Mouse (Mus musculus) hindbrain, embryonic 13.5 days (tissue): Measurements from ENCODE around the gene Bcas2. TPM values are rescaled to one million over a fixed set of nuclear protein-coding genes. Genes with fewer than 3 reads are reported as not detected.
"Not testable (repeated sequence)": the region's sequence is repeated elsewhere in the genome, so short reads cannot be mapped to it uniquely, and the experiment has no call there.

Experiments used
- ATAC-seq: fragments of 200-750 bp; cut with Nextera tagmentation; 2 replicates; pipeline ENCODE4 v1.8.0; 2017; ENCODE audit warnings: moderate TSS enrichment; ENCODE audit not compliant: low FRiP score
- H3K27ac ChIP-seq: fragments of 300-500 bp; sonication (generic); 2 replicates; pipeline ENCODE4 v1.5.1; 2015; ENCODE audit warnings: inconsistent platforms, mild to moderate bottlenecking, moderate library complexity
- H3K27me3 ChIP-seq: fragments of 300-500 bp; sonication (generic); 2 replicates; pipeline ENCODE4 v1.6.1; 2015; ENCODE audit warnings: mild to moderate bottlenecking, inconsistent platforms
- H3K36me3 ChIP-seq: fragments of 300-500 bp; sonication (generic); 2 replicates; pipeline ENCODE4 v1.6.1; 2015; ENCODE audit warnings: mild to moderate bottlenecking, inconsistent platforms
- H3K4me1 ChIP-seq: fragments of 300-500 bp; sonication (generic); replicated peaks from 2 replicates; pipeline ENCODE4 v1.6.1; 2015; ENCODE audit warnings: inconsistent platforms
- H3K4me2 ChIP-seq: fragments of 300-500 bp; sonication (generic); 2 replicates; pipeline ENCODE4 v1.6.1; 2015; ENCODE audit warnings: inconsistent platforms, mild to moderate bottlenecking, moderate library complexity
- H3K4me3 ChIP-seq: fragments of 300-500 bp; sonication (generic); 2 replicates; pipeline ENCODE4 v1.5.1; 2015; ENCODE audit warnings: mild to moderate bottlenecking, inconsistent platforms
- H3K9ac ChIP-seq: fragments of 300-500 bp; sonication (generic); 2 replicates; pipeline ENCODE4 v1.6.1; 2015; ENCODE audit warnings: mild to moderate bottlenecking, inconsistent platforms
- H3K9me3 ChIP-seq: fragments of 300-500 bp; sonication (generic); 2 replicates; pipeline ENCODE4 v1.6.1; 2016; ENCODE audit warnings: inconsistent platforms
- WGBS: fragments of 180-500 bp; shearing (Covaris S2); methylation state at CpG from one replicate; pipeline ENCODE4 v1.1.7; 2015; 5-methylcytosine and 5-hydroxymethylcytosine counted together
- polyA plus RNA-seq: library from polyadenylated mRNA; unstranded; fragments of >200 nt; fragmentation: Nextera tagmentation; extraction: Ambion mirVana; gene quantifications from 2 replicates; pipeline ENCODE4 v1.2.1, GENCODE M21; 2015

Bcas2 gene
- polyA plus RNA-seq, 1 experiment from 2014 or later, result 233 TPM

DNA sequence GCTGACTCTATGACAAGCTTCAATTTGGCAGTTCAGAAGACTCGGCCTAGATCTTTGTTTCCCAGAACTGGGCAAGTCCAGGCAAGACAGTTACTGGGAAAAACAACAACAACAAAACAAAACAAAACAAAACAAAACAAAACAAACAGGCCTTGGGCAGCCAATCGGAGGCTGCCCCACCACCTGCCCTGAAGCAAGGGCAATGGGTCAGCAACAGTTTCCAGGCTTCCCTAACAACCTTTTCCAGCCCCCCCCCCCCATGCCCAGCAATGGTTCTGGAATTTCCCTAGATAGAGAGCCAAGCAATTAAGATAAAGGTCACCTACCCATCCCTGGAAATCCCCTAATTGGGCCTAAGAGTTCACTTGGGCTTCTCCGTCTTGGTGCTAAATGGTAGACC is 33.0 kb downstream of the Bcas2 start:
- H3K4me3 ChIP-seq, result no peak overlapping the region
- no peak for ATAC-seq
- 92% methylated on average over 3 of the region's 3 CpGs for whole genome bisulfite sequencing
- H3K27ac ChIP-seq, result no peak overlapping the region
- H3K9ac ChIP-seq, result no peak overlapping the region
- H3K36me3 ChIP-seq, result no peaks in the 10 kb centered on the region
- no peaks in the 10 kb centered on the region for H3K4me1 ChIP-seq
- peaks cover 7% of the 10 kb centered on the region; the same call in 1 of the 2 replicates for H3K9me3 ChIP-seq
- no peak overlapping the region for H3K4me2 ChIP-seq
- H3K27me3 ChIP-seq, result no peaks in the 10 kb centered on the region

- Histone ChIP-seq H3K4me1 (no peaks in the 10 kb centered on the region), H3K36me3 (no peaks in the 10 kb centered on the region), H3K27ac (no peak overlapping the region), H3K4me3 (no peak overlapping the region), H3K9me3 (no peaks in the 10 kb centered on the region), H3K9ac (no peak overlapping the region), H3K27me3 (no peaks in the 10 kb centered on the region), H3K4me2 (no peak overlapping the region)
- 94% methylated on average over 6 of the region's 6 CpGs for WGBS
- ATAC-seq, result no peak
Observed at GRCm38 (mm10) chr3:103206393-103206792, 34.9 kb downstream of the Bcas2 start.

DNA sequence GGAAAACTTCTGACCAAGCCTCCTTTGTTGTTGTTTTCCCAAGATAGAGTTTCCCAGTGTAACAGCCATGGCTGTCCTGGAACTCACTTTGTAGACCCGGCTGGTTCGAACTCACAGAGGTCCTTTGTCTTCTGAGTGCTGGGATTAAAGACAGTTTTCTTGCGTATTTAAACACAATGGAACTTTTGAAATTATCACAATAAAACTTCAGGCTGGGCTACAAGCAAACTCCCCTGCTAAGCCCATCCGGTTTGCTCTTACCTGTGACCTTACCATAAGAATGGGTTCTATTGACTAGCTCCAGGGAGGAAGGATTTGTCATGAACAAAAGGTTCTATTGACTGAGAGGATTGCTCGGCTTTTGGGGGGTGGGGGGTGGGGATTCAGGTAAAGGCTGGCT is 36.3 kb downstream of the Bcas2 start:
- Histone ChIP-seq H3K27ac (no peak overlapping the region), H3K27me3 (no peaks in the 10 kb centered on the region), H3K4me3 (no peak overlapping the region), H3K36me3 (no peaks in the 10 kb centered on the region), H3K9ac (no peak overlapping the region), H3K4me1 (no peaks in the 10 kb centered on the region), H3K9me3 (no peaks in the 10 kb centered on the region), H3K4me2 (no peak overlapping the region)
- ATAC-seq, result no peak
- WGBS, result 24% methylated on average over 5 of the region's 5 CpGs

DNA sequence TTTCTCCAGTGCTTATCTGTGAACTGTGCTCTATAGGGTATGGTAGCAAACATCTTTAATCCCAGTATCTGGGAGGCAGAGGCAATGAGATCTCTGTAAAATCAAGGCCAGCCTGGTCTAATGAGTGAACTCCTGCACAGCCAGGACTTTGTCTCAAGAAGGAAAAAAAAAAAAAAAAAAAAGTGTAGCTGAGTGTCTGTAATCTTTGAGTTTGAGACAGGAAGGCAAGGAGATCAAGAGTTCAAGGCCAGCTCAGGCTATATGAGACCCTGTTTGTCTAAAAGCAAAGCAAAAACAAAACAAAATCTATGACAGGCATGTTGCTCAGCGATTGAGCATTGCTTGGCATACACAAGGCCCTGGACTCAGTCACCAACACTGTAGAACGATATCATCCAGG is 36.8 kb downstream of the Bcas2 start:
- no peaks in the 10 kb centered on the region for H3K4me1 ChIP-seq
- no peak overlapping the region for H3K9ac ChIP-seq
- H3K27me3 ChIP-seq, result no peaks in the 10 kb centered on the region
- no peak overlapping the region for H3K27ac ChIP-seq
- H3K4me2 ChIP-seq, result no peak overlapping the region
- no peaks in the 10 kb centered on the region for H3K9me3 ChIP-seq
- no peak overlapping the region for H3K4me3 ChIP-seq
- no peak for ATAC-seq
- H3K36me3 ChIP-seq, result no peaks in the 10 kb centered on the region
- 71% methylated on average over 2 of the region's 2 CpGs for WGBS

DNA sequence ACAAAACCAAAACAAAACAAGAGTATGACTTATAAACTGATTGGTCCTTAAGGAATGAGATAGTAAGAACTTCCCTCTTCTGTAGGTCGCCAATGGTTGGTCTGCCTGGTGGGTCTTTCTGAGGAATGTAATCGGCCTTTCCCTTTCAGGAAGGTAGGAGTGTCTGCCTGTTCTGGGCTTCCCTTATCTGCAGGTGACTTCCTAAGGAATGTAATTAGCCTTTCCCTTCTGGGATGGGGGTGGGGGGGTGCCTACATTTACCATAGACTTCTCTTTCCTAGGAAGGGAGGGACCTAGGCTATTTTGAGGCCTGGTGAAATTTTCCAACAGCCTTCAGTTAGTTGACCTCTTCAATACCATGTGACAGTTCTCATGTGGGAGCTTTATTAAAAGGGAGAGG is 39.6 kb downstream of the Bcas2 start:
- Histone ChIP-seq H3K9me3 (no peaks in the 10 kb centered on the region), H3K27ac (no peak overlapping the region), H3K4me2 (no peak overlapping the region), H3K9ac (no peak overlapping the region), H3K27me3 (no peaks in the 10 kb centered on the region), H3K4me1 (no peaks in the 10 kb centered on the region), H3K4me3 (no peak overlapping the region), H3K36me3 (no peaks in the 10 kb centered on the region)
- 90% methylated on average over 2 of the region's 2 CpGs for WGBS
- ATAC-seq, result no peak

DNA sequence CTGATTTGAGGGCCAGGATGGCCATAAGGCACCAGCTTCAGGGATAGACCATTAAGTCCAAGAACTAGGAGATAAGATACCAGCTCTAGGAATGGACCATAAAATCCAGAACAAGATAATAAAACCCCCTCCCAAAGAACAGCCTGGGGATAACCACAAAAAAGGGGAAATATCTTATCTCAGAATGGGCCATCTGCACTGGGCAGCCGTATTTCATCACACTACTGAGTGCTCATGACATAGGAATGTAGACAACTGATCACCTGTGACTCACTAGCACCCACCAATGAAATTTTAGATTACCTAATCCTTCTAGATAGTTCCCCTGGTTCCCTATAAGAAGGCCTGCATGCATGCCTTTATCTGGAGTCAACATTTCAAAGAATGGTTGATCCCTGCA is 40.7 kb downstream of the Bcas2 start:
- Histone ChIP-seq H3K4me1 (no peaks in the 10 kb centered on the region), H3K27me3 (no peaks in the 10 kb centered on the region), H3K27ac (no peak overlapping the region), H3K4me2 (no peak overlapping the region), H3K9ac (no peak overlapping the region), H3K9me3 (no peaks in the 10 kb centered on the region), H3K36me3 (no peaks in the 10 kb centered on the region), H3K4me3 (no peak overlapping the region)
- ATAC-seq, result no peak
- WGBS, result 89% methylated on average over 1 of the region's 1 CpGs

- no peak overlapping the region for H3K4me2 ChIP-seq
- 70% methylated on average over 5 of the region's 5 CpGs for WGBS
- no peak for ATAC-seq
Observed at GRCm38 (mm10) chr3:103213537-103213936, 42.1 kb downstream of the Bcas2 start.

DNA sequence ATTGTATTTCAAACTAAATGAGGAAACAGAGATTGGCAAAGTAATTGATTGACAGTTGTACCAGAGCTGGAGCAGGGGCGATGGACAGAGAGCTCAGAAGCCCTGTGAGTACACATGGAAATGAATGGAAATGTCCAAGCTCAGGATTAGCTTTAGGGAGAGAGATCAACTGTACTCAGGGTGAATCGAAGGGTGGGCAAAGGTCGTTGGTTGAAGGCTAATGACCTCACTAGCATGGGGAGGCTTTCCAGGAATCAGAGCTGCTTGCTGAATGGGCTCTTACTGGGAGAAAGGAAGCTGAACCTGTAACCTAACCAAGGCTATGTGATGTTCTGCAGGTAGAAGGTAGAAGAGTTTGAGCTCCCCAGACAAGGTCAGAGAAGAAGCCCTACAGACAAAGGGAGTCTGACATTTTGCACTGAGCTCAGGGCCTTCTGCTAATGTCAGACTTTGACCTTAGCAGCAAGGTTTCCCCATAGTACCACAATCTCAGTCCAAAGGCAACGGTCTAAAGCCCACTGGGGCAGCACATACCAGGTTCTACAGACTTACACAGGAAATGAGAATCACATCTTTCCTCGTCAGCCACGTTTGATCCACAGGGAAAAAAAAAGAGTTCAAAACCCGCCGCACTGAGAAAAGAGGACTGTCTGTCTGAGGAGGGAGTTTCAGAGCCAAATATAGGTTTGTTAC is 43.3 kb downstream of the Bcas2 start:
- Histone ChIP-seq H3K4me1 (no peaks in the 10 kb centered on the region), H3K4me2 (no peak overlapping the region), H3K9ac (no peak overlapping the region), H3K27me3 (no peaks in the 10 kb centered on the region), H3K27ac (no peak overlapping the region), H3K9me3 (no peaks in the 10 kb centered on the region), H3K36me3 (no peaks in the 10 kb centered on the region), H3K4me3 (no peak overlapping the region)
- 84% methylated on average over 8 of the region's 8 CpGs for WGBS
- ATAC-seq, result no peak

More at GRCm38 (mm10) chr3:103213537-103213936, 42.1 kb downstream of the Bcas2 start:
- Histone ChIP-seq H3K9me3 (no peaks in the 10 kb centered on the region), H3K9ac (no peak overlapping the region), H3K4me1 (no peaks in the 10 kb centered on the region), H3K27me3 (no peaks in the 10 kb centered on the region), H3K36me3 (no peaks in the 10 kb centered on the region), H3K4me3 (no peak overlapping the region), H3K27ac (no peak overlapping the region)

GRCm38 (mm10) chr3:103215399-103215798 is 43.9 kb downstream of the Bcas2 start:
- not testable (repeated sequence) for H3K4me3 ChIP-seq, H3K27ac ChIP-seq, H3K4me2 ChIP-seq, ATAC-seq, H3K4me1 ChIP-seq, H3K27me3 ChIP-seq, H3K9me3 ChIP-seq, H3K36me3 ChIP-seq, H3K9ac ChIP-seq
- WGBS, result 92% methylated on average over 8 of the region's 8 CpGs

GRCm38 (mm10) chr3:103221435-103221834 is 50.0 kb downstream of the Bcas2 start:
- H3K4me3 ChIP-seq, result no peak overlapping the region
- H3K9ac ChIP-seq, result no peak overlapping the region
- ATAC-seq, result no peak
- H3K36me3 ChIP-seq, result no peaks in the 10 kb centered on the region
- H3K4me1 ChIP-seq, result no peaks in the 10 kb centered on the region
- H3K9me3 ChIP-seq, result no peaks in the 10 kb centered on the region
- WGBS, result 91% methylated on average over 2 of the region's 2 CpGs
- no peak overlapping the region for H3K4me2 ChIP-seq
- H3K27me3 ChIP-seq, result no peaks in the 10 kb centered on the region
- H3K27ac ChIP-seq, result no peak overlapping the region

DNA sequence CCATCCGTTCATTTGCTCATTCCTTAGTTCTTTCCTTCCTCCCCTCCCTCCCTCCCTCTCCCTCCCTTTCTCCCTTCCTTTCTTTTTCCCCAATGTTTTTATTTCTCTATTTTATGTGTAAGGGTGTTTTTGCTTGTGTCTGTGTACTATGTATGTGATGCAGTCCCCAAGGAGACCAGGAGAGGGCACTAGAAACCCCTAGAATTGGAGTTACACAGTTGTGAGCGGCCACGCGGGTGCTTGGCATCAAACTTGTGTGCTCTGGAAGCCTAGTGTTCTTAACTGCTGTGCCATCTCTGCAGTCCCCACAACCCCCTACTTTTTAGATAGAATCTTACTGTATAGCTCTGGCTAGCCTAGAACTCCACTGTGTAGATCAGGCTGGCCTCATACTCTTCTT is 52.3 kb downstream of the Bcas2 start:
- H3K4me2 ChIP-seq, result no peak overlapping the region
- H3K36me3 ChIP-seq, result no peaks in the 10 kb centered on the region
- H3K9me3 ChIP-seq, result peaks cover 15% of the 10 kb centered on the region
- no peaks in the 10 kb centered on the region for H3K4me1 ChIP-seq
- H3K9ac ChIP-seq, result no peak overlapping the region
- no peak for ATAC-seq
- H3K4me3 ChIP-seq, result no peak overlapping the region
- H3K27ac ChIP-seq, result no peak overlapping the region
- H3K27me3 ChIP-seq, result no peaks in the 10 kb centered on the region
- WGBS, result 56% methylated on average over 4 of the region's 4 CpGs

GRCm38 (mm10) chr3:103224231-103224765 is 52.8 kb downstream of the Bcas2 start:
- no peak overlapping the region for H3K4me3 ChIP-seq
- 79% methylated on average over 12 of the region's 12 CpGs for WGBS
- no peaks in the 10 kb centered on the region for H3K27me3 ChIP-seq
- no peak overlapping the region for H3K27ac ChIP-seq
- no peaks in the 10 kb centered on the region for H3K4me1 ChIP-seq
- ATAC-seq, result no peak
- no peak overlapping the region for H3K9ac ChIP-seq
- no peaks in the 10 kb centered on the region for H3K36me3 ChIP-seq
- H3K4me2 ChIP-seq, result no peak overlapping the region
- peaks cover 15% of the 10 kb centered on the region for H3K9me3 ChIP-seq

DNA sequence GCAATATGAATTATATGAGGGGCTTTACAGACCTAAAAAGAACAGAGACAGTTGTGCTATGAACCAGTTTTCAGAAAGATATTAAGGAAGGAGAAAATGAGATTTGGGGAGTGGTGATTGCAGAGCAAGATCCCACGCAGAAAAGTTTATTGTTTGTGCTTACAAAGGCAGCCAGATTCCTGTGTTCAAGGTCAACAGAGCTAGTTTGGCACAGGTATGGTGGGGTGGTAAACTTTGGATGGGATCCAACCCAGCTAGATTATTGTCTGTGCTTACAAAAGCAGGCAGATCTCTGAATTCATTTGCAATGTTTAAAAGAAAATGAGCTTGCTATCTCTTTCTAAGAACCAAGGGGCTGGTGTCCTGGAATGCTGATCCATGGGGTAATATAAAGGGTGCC is 56.3 kb downstream of the Bcas2 start:
- Histone ChIP-seq H3K4me2 (no peak overlapping the region), H3K27me3 (no peaks in the 10 kb centered on the region), H3K4me1 (no peaks in the 10 kb centered on the region), H3K4me3 (no peak overlapping the region), H3K9me3 (peaks cover 15% of the 10 kb centered on the region), H3K9ac (no peak overlapping the region), H3K36me3 (no peaks in the 10 kb centered on the region), H3K27ac (no peak overlapping the region)
- WGBS, result 100% methylated on average over 1 of the region's 1 CpGs
- ATAC-seq, result no peak
